Mouse (Mus musculus) spleen, adult 12 weeks (tissue): ENCODE measurements around the gene Trim67.

Source experiments
- DNase-seq: peaks from one replicate; pipeline ENCODE4 v3.0.0; 2022; ENCODE audit warnings: low spot score

Gene Trim67

DNA sequence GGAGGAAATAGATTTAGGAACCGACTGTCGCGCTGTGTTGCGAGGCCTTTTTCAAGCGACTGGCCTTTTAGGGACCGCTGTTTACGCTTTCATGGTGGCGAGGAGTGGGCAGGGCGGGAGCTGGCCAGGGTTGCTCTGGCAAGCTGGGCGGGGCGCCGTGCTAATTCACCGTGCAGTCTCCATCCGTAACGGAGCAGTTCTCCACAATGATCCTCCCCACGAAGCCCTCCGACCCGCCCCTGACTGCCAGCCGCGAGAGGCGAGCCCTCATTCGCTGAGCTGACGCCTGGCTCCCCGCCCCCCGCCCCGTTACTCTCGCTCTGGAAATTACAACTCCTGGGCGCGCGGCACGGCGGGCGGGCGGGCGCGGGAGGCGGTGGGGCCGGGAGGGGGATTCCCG is at the start of gene Trim67:
TSS of gene Trim67 (plus strand) at position 385 of the 400 bp plus-strand sequence.
- DNase-seq: no peak

DNA sequence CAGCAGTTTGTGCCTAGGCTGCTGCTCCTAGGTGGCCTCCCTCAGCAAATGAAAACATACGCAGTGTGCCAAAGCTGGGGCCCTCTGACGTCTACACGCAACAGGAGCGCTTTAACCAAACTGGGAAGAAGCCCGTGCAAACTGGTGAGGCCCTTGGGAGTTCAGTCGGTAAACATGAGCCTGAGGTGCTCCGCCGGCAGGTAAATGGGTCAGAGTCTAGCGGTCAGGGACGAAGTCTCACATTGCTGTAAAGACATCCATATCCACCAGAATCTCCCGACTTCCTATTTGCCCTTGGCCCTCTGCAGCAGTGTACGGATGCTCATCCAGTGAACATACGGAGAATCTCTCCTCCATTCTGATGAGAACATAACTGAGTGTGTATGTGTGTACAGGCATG is 46.2 kb upstream of the Trim67 start:
- no peak for DNase-seq

DNA sequence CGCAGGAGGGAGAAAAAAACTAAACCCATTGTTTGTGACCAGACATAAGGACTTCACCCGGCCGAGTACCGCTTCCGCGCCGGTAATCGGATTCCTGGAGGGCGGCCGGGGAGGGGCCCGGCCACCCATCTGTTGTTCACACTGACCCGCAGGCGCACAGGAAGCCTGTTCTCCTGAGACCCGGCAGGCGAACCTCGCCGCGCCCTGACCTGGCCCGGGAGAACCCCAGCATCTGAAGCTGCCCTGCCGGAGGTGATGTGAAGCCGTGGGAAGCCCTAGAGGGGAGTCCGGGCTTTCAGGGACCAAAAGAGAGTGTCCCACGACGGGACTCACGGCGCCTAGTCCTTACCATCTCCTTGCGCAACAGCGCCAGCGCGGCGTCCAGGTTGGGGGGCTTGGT is 41.7 kb upstream of the Trim67 start:
- no peak for DNase-seq

DNA sequence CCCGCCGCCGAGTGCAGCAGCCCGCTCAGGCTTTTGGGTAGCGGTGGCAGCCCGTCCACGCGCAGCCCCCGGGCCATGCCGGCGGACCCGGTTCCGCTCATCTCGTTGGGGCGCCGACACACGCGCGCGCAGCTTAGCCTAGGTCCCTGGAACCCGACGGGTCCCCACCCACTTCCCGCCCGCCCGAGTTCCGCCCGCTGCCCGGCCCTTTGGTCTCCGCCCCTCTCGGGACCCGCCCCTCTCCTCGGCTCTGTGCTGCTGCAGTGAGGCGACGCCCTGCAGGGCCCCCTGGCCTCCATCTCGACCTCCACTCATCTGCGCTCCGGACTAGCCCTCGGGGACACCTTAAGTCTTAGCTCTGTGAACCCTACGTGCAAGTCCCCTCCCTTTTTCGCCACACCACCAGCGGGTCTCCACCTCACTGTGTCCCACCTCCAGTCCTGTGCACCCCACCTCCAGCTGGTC is 41.2 kb upstream of the Trim67 start, which contains the start of gene Fam89a:
TSS of gene Fam89a (minus strand) at position 124 of the 465 bp plus-strand sequence.
- DNase-seq: peak; percentile 15

DNA sequence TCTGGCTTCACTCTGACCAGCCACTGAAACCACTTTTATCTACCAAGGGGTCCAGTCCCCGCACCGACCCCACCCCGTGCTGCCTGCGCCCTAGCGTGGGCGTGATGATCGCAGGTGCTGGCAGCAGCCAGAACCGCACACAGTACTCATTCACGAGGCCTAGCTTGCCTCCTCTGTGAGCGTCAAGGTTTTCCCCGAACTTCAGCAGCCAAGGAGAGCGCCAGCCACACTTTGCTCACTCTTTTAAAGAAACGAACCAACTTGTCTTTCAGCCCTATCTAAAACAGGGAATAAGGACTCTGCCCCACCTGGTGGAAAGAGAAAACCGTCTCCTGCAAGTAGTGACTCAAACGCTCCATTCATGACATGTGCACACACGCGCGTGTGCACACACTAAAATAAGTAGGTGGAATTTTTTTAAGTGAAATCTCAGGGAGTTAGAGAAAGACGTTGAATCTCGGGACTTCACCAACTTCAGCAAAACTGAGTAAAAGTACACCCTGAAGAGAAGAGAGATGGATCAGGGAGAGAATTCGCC is 40.5 kb upstream of the Trim67 start:
- DNase-seq: no peak

DNA sequence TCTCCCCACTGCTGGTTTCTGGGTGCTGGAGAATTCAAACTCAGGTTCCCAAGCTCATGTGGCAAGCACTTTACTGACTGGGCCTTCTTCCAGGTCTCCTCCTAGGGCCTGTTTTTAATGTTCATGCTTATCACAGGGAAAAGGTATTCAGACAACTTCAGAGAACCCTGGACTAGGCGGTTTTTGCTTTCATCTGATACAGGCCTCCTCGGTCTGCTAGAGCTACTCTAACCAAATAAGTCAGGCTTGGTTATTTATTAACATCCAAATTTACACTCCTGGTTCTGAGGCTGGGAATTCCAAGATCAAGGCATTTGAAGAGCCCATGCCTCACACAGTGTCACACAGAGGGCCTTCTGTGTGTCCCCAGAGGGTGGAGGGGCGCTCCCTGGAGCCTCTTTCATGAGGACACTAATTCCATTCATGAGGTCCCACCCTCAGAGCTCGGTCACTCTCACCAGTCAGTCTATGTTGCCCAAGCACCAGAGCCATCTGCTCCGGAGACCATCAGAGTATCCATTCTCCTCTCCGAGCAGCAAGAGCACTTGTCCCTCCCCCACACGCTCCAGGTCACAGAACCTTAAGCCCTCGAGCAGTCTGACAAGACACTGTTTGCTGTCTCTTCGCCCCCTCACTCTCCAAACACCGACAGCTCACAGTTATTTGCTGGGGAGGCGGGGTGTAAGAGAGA is 38.6 kb upstream of the Trim67 start:
- no peak for DNase-seq

DNA sequence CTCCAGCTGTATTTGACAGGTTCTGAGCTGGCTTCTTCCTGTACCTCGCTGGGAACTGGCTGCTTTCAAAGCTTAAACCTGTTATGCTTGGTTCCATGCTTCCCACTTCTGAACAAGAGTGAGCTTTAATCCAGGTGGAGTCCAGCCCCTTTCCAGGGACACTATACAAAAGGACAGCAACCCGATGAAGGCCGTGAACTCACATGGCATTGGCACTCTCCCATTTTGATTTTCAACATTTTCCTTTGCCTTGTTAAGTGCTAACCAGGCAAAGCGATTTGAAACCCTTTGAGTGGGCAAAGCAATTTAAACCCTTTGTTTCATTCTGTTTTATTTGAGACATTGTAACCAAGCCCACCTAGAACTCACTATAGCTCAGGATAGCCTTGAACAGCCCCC is 38.1 kb upstream of the Trim67 start:
- DNase-seq: no peak

DNA sequence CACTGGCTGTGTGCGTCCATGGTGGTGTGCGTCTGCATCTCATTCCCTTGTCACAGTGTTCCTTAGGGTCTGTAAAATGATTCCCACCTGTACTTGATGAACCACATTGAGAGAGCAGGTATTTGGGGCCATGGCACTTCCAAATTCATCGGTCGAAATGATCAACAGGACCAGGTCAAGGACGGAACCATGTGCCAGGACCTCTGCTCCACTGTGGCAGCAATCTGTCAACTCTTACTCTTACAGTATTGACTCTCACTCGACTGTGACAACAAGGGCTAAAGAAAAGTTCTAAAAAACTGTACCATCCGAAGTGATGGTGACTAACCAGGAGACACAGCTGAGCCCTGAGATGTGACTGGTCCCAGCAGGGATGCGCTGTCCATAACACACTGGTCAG is 37.4 kb upstream of the Trim67 start:
- DNase-seq: no peak

DNA sequence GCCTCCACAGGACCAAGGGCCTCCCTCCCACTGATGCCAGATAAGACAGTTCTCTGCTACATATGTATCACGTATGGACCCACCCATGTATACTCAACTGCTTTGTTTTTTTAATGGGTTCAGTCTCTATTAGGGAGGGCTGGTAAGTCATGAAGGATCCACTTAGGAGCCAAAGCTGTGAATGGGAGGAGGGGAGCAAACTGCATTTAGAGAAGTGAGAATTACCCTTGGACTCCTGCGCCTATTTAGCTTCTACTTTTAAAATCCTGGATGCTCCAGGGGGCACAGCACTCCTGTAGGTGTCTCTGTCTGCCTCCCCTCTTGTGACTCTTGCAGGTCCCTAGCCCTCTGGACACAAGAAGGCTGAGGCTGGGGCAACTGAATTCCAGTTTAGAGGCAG is 36.7 kb upstream of the Trim67 start:
- no peak for DNase-seq

DNA sequence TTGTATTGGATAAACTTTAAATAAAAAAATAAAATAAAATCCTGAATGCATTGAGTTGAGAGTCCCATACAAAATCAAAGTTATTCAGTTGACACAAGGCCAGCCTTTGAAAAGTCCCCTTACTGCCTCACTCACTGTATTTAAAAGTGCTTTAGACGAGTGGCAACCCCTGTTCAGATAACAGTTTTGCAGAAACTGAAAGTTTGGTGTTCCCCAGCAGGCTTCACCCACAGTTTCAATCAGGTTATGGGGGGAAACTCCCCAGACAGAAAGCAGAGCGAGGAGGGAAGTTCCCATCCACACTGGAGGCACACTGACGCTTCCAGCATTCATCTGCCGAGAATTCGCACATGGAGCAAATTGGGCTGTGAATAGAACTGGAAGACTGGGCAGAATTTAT is 36.3 kb upstream of the Trim67 start:
- no peak for DNase-seq

DNA sequence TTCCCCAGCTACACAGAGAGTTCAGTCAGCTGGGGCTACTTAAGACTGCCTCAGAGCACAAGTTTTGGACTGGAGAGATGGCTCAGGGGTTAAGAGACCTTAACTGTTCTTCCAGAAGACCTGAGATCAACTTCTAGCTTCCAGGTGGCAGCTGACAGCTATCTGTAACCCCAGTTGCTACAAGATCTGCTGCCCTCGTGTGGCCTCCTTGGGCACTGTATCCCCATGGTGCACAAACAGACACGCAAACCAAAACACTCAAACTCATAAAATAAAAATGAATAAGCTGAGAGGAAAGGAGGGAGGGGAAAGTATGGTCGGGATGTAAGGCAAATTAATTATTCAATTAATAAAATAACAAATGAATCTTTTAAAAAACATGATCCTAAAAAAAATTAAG is 34.3 kb upstream of the Trim67 start:
- no peak for DNase-seq

DNA sequence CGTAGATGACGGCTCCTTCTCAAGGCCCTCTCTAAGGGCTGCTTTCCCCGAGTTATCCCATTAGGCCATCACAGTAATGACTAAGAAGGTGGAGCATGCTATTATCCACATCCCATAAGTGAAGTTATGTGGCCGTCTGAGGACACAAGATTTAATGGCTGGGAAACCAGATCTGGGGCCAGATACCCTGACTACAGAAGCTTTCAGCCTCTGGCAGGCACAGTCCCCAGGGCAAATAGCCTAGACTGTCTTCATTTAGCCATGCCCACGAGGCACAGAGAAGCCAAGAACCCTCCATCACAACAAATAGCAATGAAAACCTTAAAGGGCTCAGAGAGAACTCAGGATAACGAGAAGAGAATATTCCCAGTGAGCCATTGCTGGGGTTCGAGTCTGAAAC is 29.8 kb upstream of the Trim67 start:
- no peak for DNase-seq

DNA sequence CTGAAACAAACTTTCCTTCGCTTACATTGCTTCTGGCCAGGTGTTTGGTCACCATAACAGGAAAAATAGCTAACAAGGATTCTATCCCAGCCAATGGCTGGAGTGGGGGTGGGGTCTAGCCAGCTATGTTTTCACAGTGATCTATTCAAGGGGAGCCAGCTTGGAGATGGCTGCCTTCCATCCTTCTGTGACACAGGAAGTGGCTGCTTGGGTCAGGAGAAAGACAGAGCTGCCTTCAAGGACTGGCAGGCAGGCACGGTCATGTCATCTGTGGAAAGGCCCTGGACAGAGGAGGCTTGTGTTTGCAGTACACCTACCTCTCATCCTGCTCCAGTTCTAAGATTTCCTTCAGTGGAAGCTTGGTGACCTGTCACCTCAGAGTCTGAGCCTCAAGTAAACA is 20.5 kb upstream of the Trim67 start:
- no peak for DNase-seq

DNA sequence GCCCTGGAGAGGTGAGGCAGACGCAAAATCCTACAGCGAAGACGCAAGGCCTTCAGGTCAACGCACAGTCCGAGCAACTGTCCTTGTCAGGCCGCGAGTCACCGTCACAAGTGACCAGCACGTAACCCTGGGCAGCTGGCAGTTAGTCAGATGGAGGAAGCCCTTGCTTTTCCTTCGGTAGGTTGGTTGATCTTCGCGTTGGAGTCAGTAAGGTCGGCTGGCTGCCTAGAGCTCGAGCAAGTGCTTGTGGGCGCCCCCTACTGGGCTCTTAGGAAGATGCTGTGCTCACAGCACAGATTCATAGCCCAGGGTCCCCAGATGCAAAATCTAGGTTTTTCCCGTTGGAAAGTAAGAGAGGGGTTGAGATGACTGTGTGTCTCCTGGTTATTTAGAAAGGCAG is 17.2 kb upstream of the Trim67 start:
- peak; percentile 22 for DNase-seq

DNA sequence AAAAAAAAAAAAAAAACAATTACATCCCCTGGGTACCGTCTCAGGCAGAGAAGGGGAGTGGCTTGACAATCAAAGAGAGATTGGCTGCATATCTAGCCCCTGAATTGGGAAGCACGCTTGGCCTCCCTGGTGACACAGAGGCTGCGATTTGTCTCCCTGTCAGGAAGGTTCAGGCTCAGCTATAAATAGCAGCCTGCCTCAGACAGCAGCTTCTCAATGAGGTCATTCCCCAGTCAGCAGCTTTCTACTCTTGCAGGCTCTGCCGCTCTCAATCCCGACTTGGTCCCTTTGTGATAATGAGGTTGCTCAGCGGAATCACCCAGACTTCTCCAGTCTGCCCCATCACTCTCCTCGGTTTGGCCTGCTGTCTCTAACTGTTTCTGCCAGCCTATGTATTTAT is 12.7 kb upstream of the Trim67 start:
- DNase-seq: no peak

DNA sequence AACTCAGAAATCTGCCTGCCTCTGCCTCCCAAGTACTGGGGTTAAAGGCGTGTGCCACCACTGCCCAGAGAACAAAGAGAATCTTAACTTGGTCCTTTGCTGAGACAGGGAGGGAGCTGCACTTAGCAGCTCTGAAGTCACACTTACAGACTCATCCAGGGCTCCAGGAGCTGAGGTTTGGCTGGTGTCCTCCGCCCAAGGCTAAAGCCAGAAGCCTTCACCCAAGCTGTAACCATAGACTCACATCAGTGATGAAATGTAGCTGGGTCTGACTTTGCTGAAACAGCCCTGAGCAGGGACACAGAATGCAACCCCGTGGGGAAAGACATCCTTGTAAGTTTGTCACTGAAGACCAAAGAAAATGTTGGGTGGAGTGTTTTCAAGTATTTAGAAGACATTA is 10.5 kb upstream of the Trim67 start:
- no peak for DNase-seq

DNA sequence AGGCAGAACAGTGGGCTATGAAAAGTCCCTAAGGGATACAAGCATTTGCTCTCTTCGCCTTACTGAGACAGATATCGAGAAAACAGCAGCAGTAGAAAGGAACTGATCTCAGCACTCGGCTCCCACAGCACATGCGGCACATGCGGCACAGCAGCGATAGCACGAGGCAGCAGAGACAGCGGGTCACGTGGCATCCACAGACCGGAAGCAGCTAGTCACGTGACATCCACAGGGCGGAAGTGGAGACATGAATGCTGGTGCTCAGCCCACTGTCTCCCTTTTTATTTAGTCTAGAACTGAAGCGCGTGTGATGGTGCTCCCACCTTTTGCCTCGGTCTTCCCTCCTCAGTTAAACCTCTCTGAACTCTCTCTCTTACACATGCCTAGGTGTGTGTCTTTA is 9.7 kb upstream of the Trim67 start:
- no peak for DNase-seq

DNA sequence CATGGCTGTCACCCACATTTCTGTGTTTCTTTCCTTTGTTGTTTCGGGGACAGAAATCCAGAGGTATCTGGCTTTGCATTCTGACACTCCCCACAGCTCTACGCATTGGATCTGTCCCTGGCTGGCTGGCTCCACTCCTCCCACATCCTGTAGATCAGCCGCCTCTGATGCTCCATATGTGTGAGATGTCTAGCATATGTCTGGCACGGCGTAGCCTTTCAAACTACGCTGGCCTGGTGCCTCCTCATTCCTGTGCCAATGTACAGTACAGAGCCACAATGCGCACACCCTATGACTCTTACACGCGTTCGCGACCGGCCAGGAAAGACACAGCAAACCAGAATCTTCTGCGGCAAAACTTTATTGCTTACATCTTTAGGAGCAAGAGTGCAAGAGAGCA is 8.3 kb upstream of the Trim67 start:
- DNase-seq: no peak

DNA sequence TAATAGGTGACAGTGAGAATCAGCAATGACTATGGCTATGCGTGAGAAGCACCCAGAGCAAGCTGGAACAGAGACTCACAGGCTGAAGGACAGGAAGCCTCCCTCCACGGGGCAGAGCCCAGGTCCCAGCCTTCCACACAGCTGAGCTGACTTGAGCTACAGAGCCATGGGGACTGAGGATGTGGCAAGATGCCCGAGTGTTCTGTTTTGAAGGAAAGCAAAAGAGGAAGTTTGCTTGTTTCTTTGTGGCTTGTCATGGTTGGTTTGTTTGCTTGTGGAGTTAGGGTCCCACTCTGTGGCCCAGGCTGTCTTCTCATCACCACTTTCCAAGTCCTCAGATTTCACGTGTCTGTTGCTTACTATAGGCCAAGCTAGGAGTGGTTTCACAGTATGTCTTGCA is 2.2 kb upstream of the Trim67 start:
- no peak for DNase-seq

DNA sequence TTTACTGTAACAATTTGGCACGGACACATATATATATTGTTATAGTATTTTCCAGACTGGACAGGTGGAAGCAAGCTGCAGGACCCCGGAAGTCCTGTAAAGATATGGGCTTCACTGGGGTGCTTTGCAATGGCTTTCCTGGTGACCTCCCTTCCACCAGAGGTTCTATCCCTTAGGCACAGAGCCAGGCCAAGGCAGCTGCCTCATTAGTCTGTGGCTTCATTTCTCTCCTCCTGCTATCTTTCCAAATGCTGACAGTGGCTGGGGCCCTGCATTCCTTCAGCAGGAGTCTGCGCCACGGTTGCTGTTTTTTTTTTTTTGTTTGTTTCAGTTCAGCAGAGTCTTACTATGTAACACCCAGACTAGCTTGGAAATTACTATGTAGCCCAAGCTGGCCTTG is 1.1 kb upstream of the Trim67 start:
- DNase-seq: no peak

DNA sequence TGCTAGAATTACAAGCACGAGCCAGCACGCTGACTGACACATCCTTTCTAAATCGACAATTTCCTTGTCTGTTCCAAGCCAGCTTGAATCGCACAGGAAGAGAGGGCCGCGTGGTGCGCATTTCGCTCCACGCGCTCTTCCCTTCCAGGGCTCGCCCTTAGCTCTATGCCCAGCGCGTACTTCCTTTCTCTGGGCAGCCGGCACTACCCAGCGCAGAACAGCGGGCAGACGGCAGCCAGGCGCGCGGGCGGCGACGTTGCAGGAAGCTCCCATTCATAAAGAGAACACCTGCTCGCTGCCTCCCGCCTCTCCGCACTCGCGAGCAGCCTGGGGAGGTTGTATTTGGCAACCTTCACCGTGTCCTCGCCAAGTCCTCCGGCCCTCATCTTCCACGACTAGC is 706 bp upstream of the Trim67 start:
- DNase-seq: no peak

DNA sequence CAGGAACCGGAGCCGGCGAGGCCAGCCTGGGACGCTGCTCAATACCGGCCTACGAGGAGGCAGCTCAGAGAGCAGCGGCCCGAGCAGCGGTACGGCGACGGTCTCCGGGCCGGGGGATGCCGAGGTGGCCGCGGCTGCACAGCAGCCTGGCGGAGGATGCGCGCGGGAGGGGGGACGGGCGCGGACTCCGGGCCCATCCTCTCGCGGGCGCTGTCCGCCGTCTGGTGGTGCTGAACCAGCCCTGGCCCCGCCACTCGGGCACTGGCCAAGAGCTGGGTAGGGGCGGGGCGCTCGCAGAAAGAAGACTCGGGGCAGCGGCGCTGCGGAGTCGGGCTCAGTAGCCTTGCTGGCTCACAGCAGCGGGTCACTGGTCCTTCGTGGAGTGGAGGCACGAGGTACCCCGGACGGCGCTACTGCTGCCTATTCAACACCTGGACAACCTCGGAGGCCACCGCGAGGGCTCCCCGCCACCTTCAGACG is 320 bp downstream of the Trim67 start:
- peak; percentile 47 for DNase-seq

DNA sequence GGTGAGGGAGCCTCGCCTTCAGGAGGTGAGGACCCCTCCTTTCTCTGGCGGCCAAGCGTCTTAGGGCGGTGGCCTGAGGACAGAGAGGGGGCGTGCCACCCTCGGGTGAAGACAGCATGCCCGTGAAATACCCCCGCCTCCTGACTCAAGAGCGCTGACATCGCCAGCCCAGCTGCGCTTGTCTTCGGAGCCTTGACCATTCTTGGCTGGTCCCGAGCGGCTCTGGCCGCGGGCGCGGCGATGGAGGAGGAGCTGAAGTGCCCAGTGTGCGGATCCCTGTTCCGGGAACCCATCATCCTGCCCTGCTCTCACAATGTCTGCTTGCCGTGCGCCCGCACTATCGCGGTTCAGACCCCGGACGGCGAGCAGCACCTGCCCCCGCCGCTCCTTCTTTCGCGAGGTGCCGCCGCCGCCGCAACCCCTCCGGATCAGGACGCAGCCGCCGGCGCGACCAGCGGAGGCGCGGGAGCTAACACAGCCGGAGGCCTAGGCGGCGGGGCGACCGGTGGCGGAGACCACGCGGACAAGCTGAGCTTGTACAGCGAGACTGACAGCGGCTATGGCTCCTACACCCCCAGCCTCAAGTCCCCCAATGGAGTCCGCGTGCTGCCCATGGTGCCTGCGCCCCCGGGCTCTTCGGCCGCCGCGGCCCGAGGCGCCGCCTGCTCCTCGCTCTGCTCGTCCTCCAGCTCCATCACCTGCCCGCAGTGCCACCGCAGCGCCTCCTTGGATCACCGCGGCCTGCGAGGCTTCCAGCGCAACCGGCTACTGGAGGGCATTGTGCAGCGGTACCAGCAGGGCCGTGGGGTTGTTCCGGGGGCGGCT is 981 bp downstream of the Trim67 start:
- DNase-seq: no peak
